Mouse (Mus musculus) 416B (cell line): ENCODE results near the gene Gm10840.
"Not testable (repeated sequence)": the region's sequence is repeated elsewhere in the genome, so short reads cannot be mapped to it uniquely, and the experiment has no call there.

Experiments used
- DNase-seq: peaks from one replicate; pipeline ENCODE4 v3.0.0; 2011; ENCODE audit warnings: low read depth

Gene Gm10840

GRCm38 (mm10) chr11:106160841-106161721 is at the start of gene Gm10840, which contains the start of gene Limd2:
TSS of gene Gm10840 (plus strand) at chr11:106160850.
TSS of gene Limd2 (minus strand) at chr11:106160860.
- DNase-seq = no peak

DNA sequence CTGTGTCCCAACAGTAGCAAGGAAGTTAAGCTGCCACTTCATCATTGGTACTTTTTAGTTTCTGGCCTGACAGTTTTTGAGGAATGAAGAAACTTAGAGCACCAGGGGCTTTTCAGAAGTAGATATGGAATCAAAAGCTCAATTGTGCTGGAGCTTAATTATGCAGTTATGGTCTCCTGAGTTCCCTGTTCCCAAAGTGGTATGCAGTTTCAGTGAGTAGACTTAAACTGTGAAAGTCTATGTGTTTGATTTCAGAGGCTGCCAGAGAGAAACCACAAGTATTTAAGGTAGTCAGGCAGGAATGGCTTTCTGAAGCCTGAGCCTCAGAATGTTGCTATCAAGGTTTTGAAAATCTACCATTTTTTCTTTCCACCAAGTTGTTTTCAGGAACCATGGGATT is 49.0 kb upstream of the Gm10840 start:
- no peak for DNase-seq

- DNase-seq = peak; percentile 51
Observed at GRCm38 (mm10) chr11:106122221-106122620, 38.4 kb upstream of the Gm10840 start.

DNA sequence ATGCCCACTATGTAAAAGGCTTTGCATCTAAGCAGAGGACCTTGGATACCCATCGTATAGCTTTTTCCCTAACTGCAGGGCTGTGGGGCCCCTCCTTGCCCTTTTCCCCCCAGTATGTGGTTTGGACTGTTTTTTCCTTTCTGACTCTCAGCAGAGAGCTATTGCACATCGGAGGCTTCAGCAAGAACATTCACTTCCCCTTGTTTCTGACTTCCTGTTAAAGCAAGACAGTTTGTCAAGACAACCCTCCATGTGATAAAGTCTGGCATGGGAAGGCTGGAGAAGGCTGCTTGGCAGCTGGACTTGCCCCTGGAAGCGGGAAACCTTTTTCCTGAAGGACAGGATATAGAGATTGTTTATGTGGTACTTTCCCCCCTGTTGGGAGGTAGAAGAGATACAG is 37.9 kb upstream of the Gm10840 start:
- DNase-seq = peak; percentile 92

GRCm38 (mm10) chr11:106124784-106125183 is 35.9 kb upstream of the Gm10840 start:
- no peak for DNase-seq

DNA sequence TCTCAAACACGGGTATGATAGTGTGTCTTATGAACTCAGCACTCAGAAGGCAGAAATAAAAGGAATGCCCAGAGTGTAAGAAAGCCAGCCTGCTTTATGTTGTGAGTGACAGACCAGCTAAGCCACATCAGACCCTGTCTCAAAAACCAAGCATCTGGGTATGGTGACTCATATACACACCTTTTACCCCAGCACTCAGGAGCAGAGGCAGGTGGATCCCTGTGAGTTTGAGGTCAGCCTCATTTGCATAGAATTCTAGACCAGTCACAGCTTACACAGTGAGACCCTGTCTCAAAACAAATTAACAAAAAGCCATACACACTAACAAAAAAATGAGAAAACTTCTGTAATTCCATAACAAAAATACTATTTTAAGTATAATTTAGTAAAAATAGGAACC is 34.8 kb upstream of the Gm10840 start:
- DNase-seq = no peak

- DNase-seq = not testable (repeated sequence)
Observed at GRCm38 (mm10) chr11:106126727-106127373, 33.8 kb upstream of the Gm10840 start.

DNA sequence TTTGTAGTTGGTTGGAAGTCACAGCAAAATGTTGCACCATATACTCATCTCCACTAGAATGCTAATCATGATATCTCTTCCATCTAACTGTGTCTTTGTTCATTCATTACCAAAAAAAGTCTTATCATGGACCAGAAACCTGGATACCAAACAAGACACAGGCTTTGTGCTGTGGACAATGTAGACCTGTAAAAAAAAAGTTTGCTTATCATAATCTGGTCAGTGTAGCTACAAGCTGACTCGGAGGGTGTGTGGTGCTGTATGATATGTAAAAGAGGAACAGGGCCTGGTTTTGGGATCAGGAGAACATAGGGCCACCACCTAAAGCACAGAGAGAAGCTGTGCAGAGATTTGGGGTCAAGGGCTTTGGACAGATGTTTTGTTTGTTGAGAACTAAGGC is 31.2 kb upstream of the Gm10840 start:
- DNase-seq = peak; percentile 63

GRCm38 (mm10) chr11:106132516-106132915 is 28.1 kb upstream of the Gm10840 start:
- DNase-seq = no peak

- peak; percentile 99 for DNase-seq
Observed at GRCm38 (mm10) chr11:106134580-106135528, 25.8 kb upstream of the Gm10840 start.

DNA sequence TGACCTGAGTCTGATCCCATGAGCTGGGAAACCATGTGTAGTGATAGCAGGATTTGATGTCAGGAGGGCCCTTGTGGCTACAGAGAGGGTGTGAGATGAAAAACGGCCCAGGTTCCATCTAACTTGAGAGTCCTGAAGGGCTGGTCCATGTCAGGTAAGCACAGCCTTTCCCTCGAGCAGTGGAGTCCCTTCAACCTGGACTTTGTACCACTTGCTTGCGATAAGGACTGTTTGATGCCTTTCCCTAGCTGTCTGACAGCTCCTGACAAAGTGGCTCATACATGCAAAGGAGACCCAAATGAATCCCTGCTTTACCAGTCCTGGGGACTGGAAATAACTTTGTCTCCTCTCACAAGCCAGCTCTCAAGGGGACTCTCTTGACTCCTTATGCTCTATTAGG is 9.4 kb upstream of the Gm10840 start:
- no peak for DNase-seq

- no peak for DNase-seq
Observed at GRCm38 (mm10) chr11:106152132-106152531, 8.5 kb upstream of the Gm10840 start.

GRCm38 (mm10) chr11:106154091-106154490 is 6.6 kb upstream of the Gm10840 start:
- DNase-seq = no peak

GRCm38 (mm10) chr11:106154770-106155169 is 5.9 kb upstream of the Gm10840 start:
- no peak for DNase-seq

- no peak for DNase-seq
Observed at GRCm38 (mm10) chr11:106155761-106156160, 4.9 kb upstream of the Gm10840 start.

- DNase-seq = no peak
Observed at GRCm38 (mm10) chr11:106156257-106156656, 4.4 kb upstream of the Gm10840 start.

GRCm38 (mm10) chr11:106157154-106157553 is 3.5 kb upstream of the Gm10840 start:
- no peak for DNase-seq

DNA sequence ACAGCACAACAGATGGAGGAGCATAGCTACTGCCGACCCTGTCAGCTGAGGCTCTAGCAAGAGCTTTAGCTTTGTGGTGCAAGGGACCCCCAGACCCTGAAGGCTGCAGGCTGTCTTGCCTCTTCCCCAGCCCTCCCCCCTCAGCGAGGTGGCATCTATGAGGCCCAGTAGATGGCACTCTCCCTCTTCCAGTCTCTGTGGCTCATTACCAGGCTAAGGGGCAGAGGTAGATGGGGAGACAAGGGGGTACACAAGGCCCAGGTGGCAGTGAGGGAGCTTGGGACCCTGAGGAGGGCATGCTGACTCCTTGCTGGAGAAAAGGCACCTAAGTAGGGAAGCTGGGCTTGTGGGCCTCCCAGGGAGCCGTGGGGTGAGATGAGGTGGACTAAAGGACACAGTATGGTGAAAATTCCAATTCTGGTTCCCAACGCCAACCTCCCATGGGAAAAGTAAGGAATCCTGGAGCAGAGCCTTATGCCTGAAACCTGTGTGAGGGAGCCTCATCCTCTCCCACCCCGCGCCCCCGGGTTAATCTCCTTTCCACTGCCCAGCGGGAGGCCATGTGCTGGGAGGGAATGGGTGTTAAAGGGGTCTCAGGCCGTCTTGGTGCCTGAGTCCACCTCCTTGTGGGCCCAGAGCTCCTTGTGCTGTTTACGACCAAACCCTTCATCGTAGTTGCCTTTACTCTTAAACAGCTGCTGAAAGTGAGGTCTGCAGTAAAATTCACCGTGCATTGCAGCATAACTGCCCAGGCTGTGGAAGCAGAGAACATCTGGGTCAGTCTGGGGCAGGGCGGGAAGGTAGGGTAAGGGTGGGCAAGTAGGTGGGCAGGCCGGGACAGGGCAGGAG is 2.3 kb upstream of the Gm10840 start:
- peak; percentile 63 for DNase-seq

- DNase-seq = no peak
Observed at GRCm38 (mm10) chr11:106158930-106159215, 1.8 kb upstream of the Gm10840 start.

DNA sequence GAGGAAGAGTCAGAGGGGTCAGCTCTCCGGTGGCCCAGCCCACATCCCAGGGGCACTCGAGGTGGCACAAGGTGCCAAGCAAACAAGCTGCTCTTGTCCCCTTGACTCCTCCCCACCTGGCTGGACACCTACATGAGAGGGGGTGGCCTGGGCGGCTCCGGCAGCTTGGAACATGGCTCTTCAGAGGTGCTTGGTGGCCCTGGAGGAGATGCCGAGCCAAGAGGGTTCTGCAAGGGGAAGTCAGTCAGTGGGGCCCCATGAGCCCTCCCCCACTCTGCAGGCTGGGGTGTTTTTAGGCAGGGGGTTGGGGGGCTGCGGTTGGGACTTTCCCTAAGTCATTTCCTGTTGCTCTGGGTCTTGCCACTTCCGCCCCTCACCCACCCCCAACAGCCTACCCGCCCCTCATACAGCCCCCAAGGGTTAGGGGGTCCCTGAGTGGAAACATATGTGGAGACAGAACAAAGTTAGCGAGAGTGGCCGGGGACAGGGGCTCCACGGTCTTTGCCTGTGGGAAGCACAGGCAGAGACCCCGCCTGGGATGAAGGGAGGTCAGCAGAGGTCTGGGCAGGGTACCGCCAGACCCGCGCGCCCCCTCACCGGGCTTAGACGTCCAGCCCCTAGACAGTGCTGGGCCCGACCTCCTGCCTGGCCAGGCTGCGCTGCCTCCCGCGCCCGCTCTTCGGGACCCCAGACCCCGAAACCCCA is 1.3 kb upstream of the Gm10840 start:
- DNase-seq = peak; percentile 81
